Mouse (Mus musculus) liver, postnatal 0 days (tissue): ENCODE data around the gene Tcap. TPM values are rescaled to one million over a fixed set of nuclear protein-coding genes. Genes with fewer than 3 reads are reported as not detected.
A peak's percentile ranks its signal among the peaks of the same experiment; 100 is the strongest.

ENCODE experiments used
- ATAC-seq: fragments of 200-750 bp; cut with Nextera tagmentation; 2 replicates; pipeline ENCODE4 v1.8.0; 2017; ENCODE audit warnings: mild to moderate bottlenecking, moderate library complexity
- DNase-seq: peaks from one replicate; pipeline ENCODE4 v3.0.0-alpha.2; 2016
- H3K27ac ChIP-seq: fragments of 300-500 bp; sonication (generic); 2 replicates; pipeline ENCODE4 v1.5.1; 2014; ENCODE audit warnings: antibody characterized with exemption, moderate library complexity, mild to moderate bottlenecking, low read depth
- H3K27me3 ChIP-seq: fragments of 300-500 bp; sonication (generic); 2 replicates; pipeline ENCODE4 v1.6.1; 2014; ENCODE audit warnings: low read length, control low read depth, mixed read lengths; ENCODE audit not compliant: insufficient read depth
- H3K36me3 ChIP-seq: fragments of 300-500 bp; sonication (generic); replicated peaks from 2 replicates; pipeline ENCODE4 v1.6.1; 2014; ENCODE audit warnings: mild to moderate bottlenecking, control low read depth, low read length, moderate library complexity, mixed read lengths; ENCODE audit not compliant: insufficient read depth
- H3K4me1 ChIP-seq: fragments of 300-500 bp; sonication (generic); 2 replicates; pipeline ENCODE4 v1.6.1; 2014; ENCODE audit warnings: antibody characterized with exemption, mild to moderate bottlenecking, control low read depth; ENCODE audit not compliant: insufficient read depth
- H3K4me2 ChIP-seq: fragments of 300-500 bp; sonication (generic); 2 replicates; pipeline ENCODE4 v1.6.1; 2014; ENCODE audit warnings: low read depth, mild to moderate bottlenecking, low read length, moderate library complexity, mixed read lengths
- H3K4me3 ChIP-seq: fragments of 300-500 bp; sonication (generic); 2 replicates; pipeline ENCODE4 v1.5.1; 2014; ENCODE audit warnings: low read depth, low read length
- H3K9ac ChIP-seq: fragments of 300-500 bp; sonication (generic); replicated peaks from 2 replicates; pipeline ENCODE4 v1.6.1; 2014; ENCODE audit warnings: mild to moderate bottlenecking, moderate library complexity
- H3K9me3 ChIP-seq: fragments of 300-500 bp; sonication (generic); 2 replicates; pipeline ENCODE4 v1.6.1; 2016; ENCODE audit warnings: mild to moderate bottlenecking, control low read depth, low read length, mixed read lengths
- CTCF ChIP-seq: sonication (generic); IDR thresholded peaks from 2 replicates; pipeline ENCODE4 v1.5.1; 2016; ENCODE audit warnings: antibody characterized with exemption, low read depth
- EP300 ChIP-seq: IDR thresholded peaks from 2 replicates; pipeline ENCODE4 v1.6.1; 2016; ENCODE audit warnings: antibody characterized with exemption, low read depth, mild to moderate bottlenecking
- WGBS: fragments of 180-500 bp; shearing (Covaris S2); extraction: QIAGEN DNeasy Blood & Tissue Kit; methylation state at CpG from one replicate; pipeline ENCODE4 v1.1.7; 2014; ENCODE audit not compliant: insufficient replicate concordance; 5-methylcytosine and 5-hydroxymethylcytosine counted together
- polyA plus RNA-seq: library from polyadenylated mRNA; unstranded; fragments of >200 nt; fragmentation: Nextera tagmentation; extraction: Ambion mirVana; gene quantifications from 2 replicates; pipeline ENCODE4 v1.2.1, GENCODE M21; 2015

Tcap gene
- polyA plus RNA-seq, 1 experiment from 2014 or later, result 0.26 TPM

- Histone ChIP-seq H3K4me3 (no peak overlapping the region), H3K4me1 (peaks cover 42% of the 10 kb centered on the region), H3K27me3 (0 out of 2 replicates have a peak, but pooled peaks cover 2% of the 10 kb centered on the region), H3K9ac (no peak overlapping the region), H3K27ac (peak overlapping the region; percentile 84), H3K36me3 (no peaks in the 10 kb centered on the region), H3K9me3 (no peaks in the 10 kb centered on the region), H3K4me2 (no peak overlapping the region)
- no peak for TF ChIP-seq CTCF
- TF ChIP-seq EP300, result no peak
- ATAC-seq, result peak; percentile 49
- peak; percentile 71 for DNase-seq
- WGBS, result 41% methylated on average over 4 of the region's 4 CpGs
Observed at GRCm38 (mm10) chr11:98395041-98395440, 11.4 kb downstream of the Tcap start.

- 88% methylated on average over 7 of the region's 7 CpGs for WGBS
- H3K4me2 ChIP-seq, result no peak overlapping the region
- H3K4me1 ChIP-seq, result peaks cover 37% of the 10 kb centered on the region
- H3K27me3 ChIP-seq, result no peaks in the 10 kb centered on the region
- H3K9ac ChIP-seq, result no peak overlapping the region
- H3K27ac ChIP-seq, result no peak overlapping the region
- no peak overlapping the region for H3K4me3 ChIP-seq
- TF ChIP-seq EP300 (no peak), CTCF (no peak)
- no peaks in the 10 kb centered on the region for H3K9me3 ChIP-seq
- no peaks in the 10 kb centered on the region for H3K36me3 ChIP-seq
- ATAC-seq, result no peak
- DNase-seq, result no peak
Observed at GRCm38 (mm10) chr11:98397946-98398345, 14.3 kb downstream of the Tcap start.

DNA sequence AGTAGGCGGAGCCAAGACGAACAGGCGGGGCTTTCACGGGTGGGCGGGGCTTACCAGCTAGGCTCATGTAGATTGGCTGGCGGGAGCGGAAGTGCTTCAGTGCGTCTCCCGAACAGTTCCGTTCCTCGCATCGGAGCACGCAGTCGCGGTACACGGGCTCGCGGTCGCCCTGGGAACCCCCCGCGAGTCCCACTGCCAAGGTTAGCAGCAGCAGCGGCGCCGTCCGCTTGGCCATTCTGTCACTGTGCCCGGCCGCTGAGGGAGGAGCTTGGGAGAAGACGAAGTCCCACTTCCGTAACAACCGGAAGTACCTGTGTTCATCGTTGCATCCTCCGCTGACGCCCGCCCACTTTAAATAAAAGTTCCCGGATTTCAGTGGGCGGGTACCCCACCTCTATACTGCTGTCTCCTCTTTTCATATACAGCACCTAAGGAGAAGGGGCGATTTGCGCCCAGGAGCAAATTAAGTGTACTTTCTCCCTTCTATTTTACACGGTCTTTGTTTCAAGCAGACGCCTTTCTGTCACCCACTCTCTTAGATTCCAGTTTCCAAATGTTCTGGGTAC lies 16.6 kb downstream of the Tcap start, which contains the start of gene Pgap3:
TSS of gene Pgap3 (minus strand) at position 330 of the 566 bp plus-strand sequence.
- Histone ChIP-seq H3K4me3 (peak within 1 kb of the TSS; percentile 77), H3K9me3 (no peaks in the 10 kb centered on the region), H3K36me3 (no peaks in the 10 kb centered on the region), H3K27me3 (no peaks in the 10 kb centered on the region), H3K27ac (peak within 1 kb of the TSS; percentile 99), H3K4me2 (peak within 1 kb of the TSS; percentile 80), H3K9ac (peak within 1 kb of the TSS; percentile 83), H3K4me1 (peaks cover 14% of the 10 kb centered on the region)
- under 1% methylated on average over 40 of the region's 40 CpGs for WGBS
- no peak for TF ChIP-seq CTCF
- TF ChIP-seq EP300, result no peak
- ATAC-seq, result peak; percentile 93
- DNase-seq, result peak; percentile 92

- peak; percentile 22; the same call in 1 of the 2 replicates for ATAC-seq
- 49% methylated on average over 3 of the region's 3 CpGs for WGBS
Observed at GRCm38 (mm10) chr11:98400816-98401215, 17.2 kb downstream of the Tcap start.

GRCm38 (mm10) chr11:98406621-98407020 lies 23.0 kb downstream of the Tcap start:
- no peak for ATAC-seq
- H3K27ac ChIP-seq, result no peak overlapping the region
- no peaks in the 10 kb centered on the region for H3K9me3 ChIP-seq
- no peak for TF ChIP-seq CTCF
- TF ChIP-seq EP300, result no peak
- no peak for DNase-seq
- peaks cover 9% of the 10 kb centered on the region for H3K27me3 ChIP-seq
- no peaks in the 10 kb centered on the region for H3K4me1 ChIP-seq
- H3K4me3 ChIP-seq, result no peak overlapping the region
- no peak overlapping the region for H3K4me2 ChIP-seq
- H3K36me3 ChIP-seq, result no peaks in the 10 kb centered on the region
- no peak overlapping the region for H3K9ac ChIP-seq
- 76% methylated on average over 6 of the region's 6 CpGs for WGBS

More at GRCm38 (mm10) chr11:98400816-98401215, 17.2 kb downstream of the Tcap start:
- Histone ChIP-seq H3K4me1 (peaks cover 12% of the 10 kb centered on the region; the same call in 1 of the 2 replicates), H3K4me2 (peak overlapping the region; percentile 80), H3K27ac (peak overlapping the region; percentile 99), H3K27me3 (no peaks in the 10 kb centered on the region), H3K9ac (peak overlapping the region; percentile 83), H3K4me3 (peak overlapping the region; percentile 77), H3K9me3 (no peaks in the 10 kb centered on the region), H3K36me3 (no peaks in the 10 kb centered on the region)
- no peak for DNase-seq
- TF ChIP-seq EP300, result no peak
- TF ChIP-seq CTCF, result no peak

DNA sequence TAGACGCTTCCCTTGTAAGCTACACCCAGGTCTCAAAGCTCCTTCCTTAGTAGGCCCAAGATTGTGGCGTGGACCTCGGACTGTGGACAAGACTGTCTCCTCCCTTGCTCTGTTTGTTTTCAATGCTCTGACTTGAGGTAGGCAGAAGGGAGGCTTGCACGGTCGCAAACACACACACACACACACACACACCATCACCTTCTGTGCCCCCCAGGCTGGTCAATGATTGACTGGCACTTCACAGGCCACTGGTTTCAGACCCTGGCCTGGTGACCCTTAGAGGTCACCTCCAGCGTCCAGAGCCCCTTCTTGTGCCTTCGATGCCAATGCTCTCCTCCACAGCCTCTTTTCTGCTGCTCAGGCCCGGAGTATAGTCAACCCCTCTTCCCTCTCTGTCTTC lies 25.3 kb downstream of the Tcap start:
- Histone ChIP-seq H3K4me1 (no peaks in the 10 kb centered on the region; the same call in none of the 2 replicates), H3K27me3 (peaks cover 31% of the 10 kb centered on the region), H3K4me3 (no peak overlapping the region), H3K9me3 (no peaks in the 10 kb centered on the region), H3K27ac (no peak overlapping the region), H3K4me2 (no peak overlapping the region), H3K9ac (no peak overlapping the region), H3K36me3 (no peaks in the 10 kb centered on the region)
- DNase-seq (no peak), ATAC-seq (no peak)
- TF ChIP-seq CTCF, result no peak
- no peak for TF ChIP-seq EP300
- 45% methylated on average over 8 of the region's 8 CpGs for WGBS
